Mouse (Mus musculus) forebrain, postnatal 0 days (tissue): ENCODE results near the gene Gm13698. TPM values are rescaled to one million over a fixed set of nuclear protein-coding genes. Genes with fewer than 3 reads are reported as not detected.
"Not testable (repeated sequence)": the region's sequence is repeated elsewhere in the genome, so short reads cannot be mapped to it uniquely, and the experiment has no call there.

Experiments
- ATAC-seq: fragments of 200-750 bp; cut with Nextera tagmentation; 2 replicates; pipeline ENCODE4 v1.8.0; 2017; ENCODE audit warnings: mild to moderate bottlenecking, moderate library complexity
- DNase-seq: peaks from one replicate; pipeline ENCODE4 v3.0.0-alpha.2; 2015
- H3K27ac ChIP-seq: fragments of 300-500 bp; sonication (generic); 2 replicates; pipeline ENCODE4 v1.5.1; 2014; ENCODE audit warnings: low read depth, mild to moderate bottlenecking, antibody characterized with exemption, low read length, moderate library complexity, mixed read lengths
- H3K27me3 ChIP-seq: fragments of 300-500 bp; sonication (generic); 2 replicates; pipeline ENCODE4 v1.6.1; 2014; ENCODE audit warnings: mild to moderate bottlenecking, low read length, mixed read lengths; ENCODE audit not compliant: insufficient read depth
- H3K36me3 ChIP-seq: fragments of 300-500 bp; sonication (generic); 2 replicates; pipeline ENCODE4 v1.6.1; 2014; ENCODE audit warnings: mild to moderate bottlenecking, moderate library complexity; ENCODE audit not compliant: insufficient read depth
- H3K4me1 ChIP-seq: fragments of 300-500 bp; sonication (generic); 2 replicates; pipeline ENCODE4 v1.6.1; 2014; ENCODE audit warnings: antibody characterized with exemption; ENCODE audit not compliant: insufficient read depth
- H3K4me2 ChIP-seq: fragments of 300-500 bp; sonication (generic); 2 replicates; pipeline ENCODE4 v1.6.1; 2014; ENCODE audit warnings: low read depth, mild to moderate bottlenecking, moderate library complexity
- H3K4me3 ChIP-seq: fragments of 300-500 bp; sonication (generic); 2 replicates; pipeline ENCODE4 v1.5.1; 2014; ENCODE audit warnings: low read depth, low read length, mixed read lengths
- H3K9ac ChIP-seq: fragments of 300-500 bp; sonication (generic); 2 replicates; pipeline ENCODE4 v1.6.1; 2014; ENCODE audit warnings: mild to moderate bottlenecking
- H3K9me3 ChIP-seq: fragments of 300-500 bp; sonication (generic); 2 replicates; pipeline ENCODE4 v1.6.1; 2016; ENCODE audit warnings: low read length
- WGBS: fragments of 180-500 bp; shearing (Covaris S2); extraction: QIAGEN DNeasy Blood & Tissue Kit; methylation state at CpG from one replicate; pipeline ENCODE4 v1.1.7; 2014; 5-methylcytosine and 5-hydroxymethylcytosine counted together
- polyA plus RNA-seq: library from polyadenylated mRNA; unstranded; fragments of >200 nt; fragmentation: Nextera tagmentation; extraction: Ambion mirVana; gene quantifications from 2 replicates; pipeline ENCODE4 v1.2.1, GENCODE M21; 2015
- total RNA-seq: library from RNA; depleted of rRNA; stranded (reverse); fragments of >200 nt; gene quantifications from 2 replicates; pipeline ENCODE4 v1.2.3, GENCODE M21; 2014; rRNA removed

Gene Gm13698
- total and polyA plus RNA-seq, 2 experiments from 2014 or later = not detected

- WGBS = no CpG with 5 or more reads among the region's 6 CpGs
These were observed 34.8 kb downstream of the Gm13698 start, which contains the start of gene Gm13691 for GRCm38 (mm10) chr2:83990253-83990652. Gm13691 (plus strand) TSS chr2:83990553.

GRCm38 (mm10) chr2:83993639-83994255 is 38.3 kb downstream of the Gm13698 start:
- DNase-seq, H3K9ac ChIP-seq: not testable (repeated sequence)
- 63% methylated on average over 7 of the region's 9 CpGs for WGBS

More at GRCm38 (mm10) chr2:83990253-83990652, 34.8 kb downstream of the Gm13698 start, which contains the start of gene Gm13691:
- not testable (repeated sequence) for H3K9me3 ChIP-seq, H3K4me3 ChIP-seq, H3K36me3 ChIP-seq, ATAC-seq, H3K4me2 ChIP-seq, H3K4me1 ChIP-seq, H3K27me3 ChIP-seq, H3K9ac ChIP-seq, H3K27ac ChIP-seq, DNase-seq

GRCm38 (mm10) chr2:83994526-83994925 is 39.0 kb downstream of the Gm13698 start:
- ATAC-seq, H3K27me3 ChIP-seq, H3K4me3 ChIP-seq, H3K27ac ChIP-seq, DNase-seq, H3K9me3 ChIP-seq, H3K36me3 ChIP-seq, H3K9ac ChIP-seq, H3K4me2 ChIP-seq, H3K4me1 ChIP-seq: not testable (repeated sequence)
- WGBS = no CpG with 5 or more reads among the region's 3 CpGs

More at GRCm38 (mm10) chr2:83993639-83994255, 38.3 kb downstream of the Gm13698 start:
- ATAC-seq, H3K36me3 ChIP-seq, H3K27me3 ChIP-seq, H3K4me1 ChIP-seq, H3K4me3 ChIP-seq, H3K27ac ChIP-seq, H3K4me2 ChIP-seq, H3K9me3 ChIP-seq: not testable (repeated sequence)

Other genes with a start within 250 kb of the Gm13698 start
- gene Itgav, start 231.3 kb upstream of the Gm13698 start, total RNA-seq = 17.2 and 27.7 TPM in 2 replicates
- 17.6 and 22.6 TPM in 2 replicates for gene Itgav, start 231.3 kb upstream of the Gm13698 start, polyA plus RNA-seq
- 116 and 118 TPM in 2 replicates for gene Fam171b, start 143.1 kb upstream of the Gm13698 start, total RNA-seq
- gene Fam171b, start 143.1 kb upstream of the Gm13698 start, polyA plus RNA-seq = 82.7 and 98.9 TPM in 2 replicates
- gene Zswim2, start 14.5 kb upstream of the Gm13698 start, total RNA-seq = 0.15 and 0.48 TPM in 2 replicates
- not detected in 2 replicates for gene Zswim2, start 14.5 kb upstream of the Gm13698 start, polyA plus RNA-seq
- gene Gm13693, start 5.8 kb downstream of the Gm13698 start, total RNA-seq = not detected in 2 replicates
- not detected in 2 replicates for gene Gm13693, start 5.8 kb downstream of the Gm13698 start, polyA plus RNA-seq
- not detected in 2 replicates for gene Gm13695, start 11.6 kb downstream of the Gm13698 start, total RNA-seq
- not detected in 2 replicates for gene Gm13695, start 11.6 kb downstream of the Gm13698 start, polyA plus RNA-seq
- gene Gm13696, start 17.4 kb downstream of the Gm13698 start, total RNA-seq = not detected in 2 replicates
- not detected in 2 replicates for gene Gm13696, start 17.4 kb downstream of the Gm13698 start, polyA plus RNA-seq
- gene Gm13694, start 23.2 kb downstream of the Gm13698 start, total RNA-seq = not detected in 2 replicates
- gene Gm13694, start 23.2 kb downstream of the Gm13698 start, polyA plus RNA-seq = not detected in 2 replicates
- gene Gm13697, start 29.1 kb downstream of the Gm13698 start, total RNA-seq = not detected in 2 replicates
- gene Gm13697, start 29.1 kb downstream of the Gm13698 start, polyA plus RNA-seq = not detected in 2 replicates
- not detected in 2 replicates for gene Gm13691, start 34.9 kb downstream of the Gm13698 start, total RNA-seq
- gene Gm13691, start 34.9 kb downstream of the Gm13698 start, polyA plus RNA-seq = not detected in 2 replicates